Mouse (Mus musculus) R1 (cell line): ENCODE results near the gene Miga2.

Experiments used
- DNase-seq: peaks from one replicate; pipeline ENCODE4 v3.0.0-alpha.2; 2018; ENCODE audit warnings: low read depth, low spot score

Gene Miga2

DNA sequence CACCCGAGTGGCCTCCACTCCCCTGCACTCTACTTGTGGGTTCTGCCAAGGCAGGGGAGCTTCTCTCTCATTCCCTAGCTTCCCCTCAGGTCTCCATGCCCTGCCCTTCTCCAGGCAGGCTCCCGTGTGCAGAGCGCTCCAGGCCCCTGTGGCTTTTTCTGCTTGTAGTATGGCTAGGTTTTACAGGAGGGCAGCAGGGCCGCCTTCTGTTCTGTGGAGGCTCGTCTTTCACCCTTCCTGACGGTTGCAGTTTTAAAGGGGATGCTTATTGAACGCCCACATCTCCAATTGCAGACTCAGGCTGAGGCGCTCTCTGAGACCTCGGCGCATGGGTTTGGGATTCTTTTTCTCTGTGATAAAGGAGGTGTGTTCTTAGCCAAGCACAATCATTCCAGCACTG is 55.1 kb downstream of the Miga2 start:
- DNase-seq: no peak

DNA sequence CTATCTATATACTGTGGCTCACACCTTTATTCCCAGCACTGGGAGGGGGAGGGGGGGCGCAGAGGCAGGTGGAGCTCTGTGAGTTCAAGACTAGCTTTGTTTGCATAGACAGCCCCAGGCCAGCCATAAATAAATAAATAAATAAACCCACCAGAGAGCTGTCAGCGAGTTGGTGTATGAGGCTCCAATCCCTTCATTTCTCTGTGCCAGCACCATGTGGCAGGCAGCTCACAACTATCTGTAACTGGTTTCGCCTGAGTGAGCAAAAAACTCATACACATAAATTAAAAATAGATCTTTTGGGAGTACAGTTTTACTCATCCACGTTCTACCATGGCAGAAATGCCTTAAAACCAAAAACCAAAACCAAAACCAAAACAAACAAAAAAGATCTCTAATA is 57.4 kb downstream of the Miga2 start:
- no peak for DNase-seq

DNA sequence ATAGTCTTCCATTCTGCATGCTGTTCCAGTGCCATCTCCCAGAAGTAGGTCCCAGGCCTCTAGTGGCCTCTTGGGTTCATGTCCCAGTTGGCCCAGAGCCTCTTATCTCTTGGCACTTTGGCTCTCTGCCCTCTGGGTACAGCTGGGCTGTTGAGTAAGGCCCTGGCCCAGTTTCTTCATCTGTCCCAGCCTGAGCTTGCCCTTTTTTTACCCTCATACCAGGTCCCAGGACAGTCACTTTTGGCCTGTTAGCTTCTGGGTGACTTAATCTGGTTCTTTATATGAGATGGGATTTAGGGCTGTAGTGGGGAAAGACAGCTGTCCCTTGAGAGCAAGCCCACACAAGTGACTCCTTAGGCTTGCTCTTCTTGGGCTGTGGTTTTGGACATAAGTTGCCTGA is 65.1 kb downstream of the Miga2 start:
- DNase-seq: no peak
